Mouse (Mus musculus) hindbrain, embryonic 14.5 days (tissue): ENCODE data around the gene Gm11060. TPM values are rescaled to one million over a fixed set of nuclear protein-coding genes. Genes with fewer than 3 reads are reported as not detected.

ENCODE experiments used
- ATAC-seq: fragments of 200-750 bp; cut with Nextera tagmentation; 2 replicates; pipeline ENCODE4 v1.8.0; 2017; ENCODE audit warnings: moderate number of reproducible peaks, mild to moderate bottlenecking, moderate TSS enrichment, moderate library complexity; ENCODE audit not compliant: low FRiP score
- DNase-seq: peaks from one replicate; pipeline ENCODE4 v3.0.0-alpha.2; 2015; ENCODE audit warnings: low spot score
- H3K27ac ChIP-seq: fragments of 300-500 bp; sonication (generic); 2 replicates; pipeline ENCODE4 v1.5.1; 2014; ENCODE audit warnings: mild to moderate bottlenecking, moderate library complexity
- H3K27me3 ChIP-seq: fragments of 300-500 bp; sonication (generic); 2 replicates; pipeline ENCODE4 v1.6.1; 2014; ENCODE audit warnings: mild to moderate bottlenecking, low read length, mixed read lengths; ENCODE audit not compliant: control insufficient read depth, insufficient read depth
- H3K36me3 ChIP-seq: fragments of 300-500 bp; sonication (generic); replicated peaks from 2 replicates; pipeline ENCODE4 v1.6.1; 2014; ENCODE audit not compliant: control insufficient read depth, insufficient read depth
- H3K4me1 ChIP-seq: fragments of 300-500 bp; sonication (generic); replicated peaks from 2 replicates; pipeline ENCODE4 v1.6.1; 2014; ENCODE audit warnings: antibody characterized with exemption, low read length, mixed read lengths; ENCODE audit not compliant: control insufficient read depth, insufficient read depth
- H3K4me2 ChIP-seq: fragments of 300-500 bp; sonication (generic); replicated peaks from 2 replicates; pipeline ENCODE4 v1.6.1; 2014; ENCODE audit warnings: mild to moderate bottlenecking, moderate library complexity
- H3K4me3 ChIP-seq: fragments of 300-500 bp; sonication (generic); replicated peaks from 2 replicates; pipeline ENCODE4 v1.5.1; 2014; ENCODE audit warnings: mild to moderate bottlenecking, low read length
- H3K9ac ChIP-seq: fragments of 300-500 bp; sonication (generic); 2 replicates; pipeline ENCODE4 v1.6.1; 2014
- H3K9me3 ChIP-seq: fragments of 300-500 bp; sonication (generic); 2 replicates; pipeline ENCODE4 v1.6.1; 2016; ENCODE audit warnings: low read length; ENCODE audit not compliant: control insufficient read depth
- WGBS: fragments of 180-500 bp; shearing (Covaris S2); extraction: QIAGEN DNeasy Blood & Tissue Kit; methylation state at CpG from one replicate; pipeline ENCODE4 v1.1.7; 2014; 5-methylcytosine and 5-hydroxymethylcytosine counted together
- polyA plus RNA-seq: library from polyadenylated mRNA; unstranded; fragments of >200 nt; fragmentation: Nextera tagmentation; extraction: Ambion mirVana; gene quantifications from 2 replicates; pipeline ENCODE4 v1.2.1, GENCODE M21; 2014

The Gm11060 gene
- polyA plus RNA-seq, 1 experiment from 2014 or later = not detected

DNA sequence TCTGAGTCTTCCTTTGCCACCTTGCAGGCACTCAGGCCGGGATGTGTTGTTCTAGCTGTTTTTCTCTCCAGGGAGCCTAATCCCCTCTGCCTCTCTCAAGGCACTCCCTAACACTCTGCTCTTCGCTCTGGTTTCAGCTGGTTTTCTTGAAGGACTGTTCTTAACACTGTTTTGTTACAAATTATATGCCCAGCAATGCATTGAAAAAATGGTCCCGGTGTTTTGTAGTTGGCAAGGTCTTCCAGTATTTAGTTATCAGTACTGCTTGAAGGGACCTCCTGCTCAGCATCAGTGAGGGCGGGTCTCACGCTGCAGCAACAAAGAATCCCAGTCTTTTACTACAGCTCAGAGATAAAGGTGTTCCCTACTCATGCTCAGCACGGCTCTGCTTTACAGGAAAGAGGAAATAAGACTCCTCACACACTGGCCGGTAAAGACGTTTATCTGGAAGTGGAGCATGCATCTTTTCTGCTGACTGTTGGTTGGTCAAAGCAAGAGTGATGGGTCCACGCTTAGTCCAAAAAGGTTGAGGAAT is 9.5 kb upstream of the Gm11060 start:
- no peak for ATAC-seq

DNA sequence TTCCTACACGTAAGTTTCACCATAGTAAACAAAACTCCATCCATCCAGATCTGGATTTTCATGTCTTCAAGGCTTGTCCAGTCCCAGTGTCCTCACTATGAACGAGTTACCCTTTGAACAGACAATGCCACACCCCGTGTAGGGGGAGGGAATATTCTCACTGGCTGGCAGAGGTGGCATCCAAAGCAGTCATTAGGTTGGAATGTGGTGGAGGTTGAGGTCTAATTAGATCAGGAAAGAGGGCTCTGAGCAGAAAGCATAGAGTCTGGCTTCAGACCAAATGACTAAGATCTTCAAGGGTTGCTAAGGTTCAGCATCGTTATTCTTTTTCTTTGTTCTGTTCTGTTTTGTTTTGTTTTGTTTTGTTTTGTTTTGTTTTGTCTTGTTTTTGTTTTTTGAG is 7.8 kb upstream of the Gm11060 start:
- H3K9me3 ChIP-seq = no peaks in the 10 kb centered on the region
- H3K4me3 ChIP-seq = no peak overlapping the region
- H3K4me2 ChIP-seq = no peak overlapping the region
- H3K36me3 ChIP-seq = no peaks in the 10 kb centered on the region
- WGBS = 84% methylated on average over 4 of the region's 4 CpGs
- no peaks in the 10 kb centered on the region for H3K27me3 ChIP-seq
- H3K9ac ChIP-seq = no peak overlapping the region
- no peak overlapping the region for H3K27ac ChIP-seq
- ATAC-seq = no peak
- 0 out of 2 replicates have a peak, but pooled peaks cover 2% of the 10 kb centered on the region for H3K4me1 ChIP-seq
- no peak for DNase-seq

More for the DNA sequence above, 9.5 kb upstream of the Gm11060 start:
- Histone ChIP-seq H3K4me3 (no peak overlapping the region), H3K27ac (no peak overlapping the region), H3K9me3 (no peaks in the 10 kb centered on the region), H3K4me2 (no peak overlapping the region), H3K4me1 (no peaks in the 10 kb centered on the region), H3K27me3 (no peaks in the 10 kb centered on the region), H3K36me3 (no peaks in the 10 kb centered on the region), H3K9ac (no peak overlapping the region)
- no peak for DNase-seq
- WGBS = 35% methylated on average over 9 of the region's 9 CpGs

DNA sequence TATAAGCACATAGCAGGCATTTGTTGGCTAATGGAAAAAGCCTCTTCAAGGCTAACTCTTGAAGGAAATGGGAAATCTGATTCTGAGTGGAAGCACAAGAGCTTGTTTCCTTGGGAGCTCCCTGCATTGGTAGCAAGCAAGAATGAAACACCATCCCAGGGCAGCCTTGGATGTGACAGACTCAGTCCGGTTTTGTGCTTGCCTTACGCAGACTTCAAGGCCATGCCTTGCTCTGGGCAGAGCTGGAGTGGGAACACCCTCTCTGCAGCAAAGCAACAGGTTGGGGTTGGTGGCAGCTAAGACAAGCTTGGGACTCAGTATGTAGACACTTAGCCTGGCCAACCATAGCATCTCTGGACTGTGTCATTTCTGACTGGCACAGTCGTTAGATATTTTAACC is 5.7 kb upstream of the Gm11060 start:
- no peak overlapping the region for H3K4me3 ChIP-seq
- 88% methylated on average over 3 of the region's 3 CpGs for WGBS
- H3K36me3 ChIP-seq = no peaks in the 10 kb centered on the region
- ATAC-seq (no peak), DNase-seq (no peak)
- no peak overlapping the region for H3K9ac ChIP-seq
- H3K4me1 ChIP-seq = peaks cover 17% of the 10 kb centered on the region; the same call in 1 of the 2 replicates
- H3K27ac ChIP-seq = no peak overlapping the region
- H3K27me3 ChIP-seq = no peaks in the 10 kb centered on the region
- no peaks in the 10 kb centered on the region for H3K9me3 ChIP-seq
- no peak overlapping the region for H3K4me2 ChIP-seq

DNA sequence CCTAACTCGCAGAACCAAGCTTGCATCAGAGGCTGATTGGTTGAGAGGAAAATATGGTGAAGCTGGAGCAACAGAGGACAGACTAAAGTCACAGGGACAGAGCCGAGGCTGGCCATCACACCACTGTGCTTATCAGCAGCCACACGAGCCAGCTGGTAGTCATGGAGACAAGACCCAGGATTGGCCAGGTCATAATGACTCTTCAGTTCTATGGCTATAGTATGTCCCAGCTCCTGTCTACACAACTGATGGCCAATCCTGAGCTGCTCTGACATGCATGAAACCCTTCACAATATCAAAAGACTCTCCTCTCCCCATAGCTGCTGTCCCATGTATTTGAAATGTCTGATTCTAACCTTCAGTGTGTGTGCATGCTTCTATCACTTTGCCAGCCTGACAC is 3.8 kb upstream of the Gm11060 start:
- Histone ChIP-seq H3K4me1 (peaks cover 17% of the 10 kb centered on the region; the same call in 1 of the 2 replicates), H3K9me3 (no peaks in the 10 kb centered on the region), H3K27me3 (no peaks in the 10 kb centered on the region), H3K9ac (no peak overlapping the region), H3K27ac (no peak overlapping the region), H3K4me2 (no peak overlapping the region), H3K4me3 (no peak overlapping the region), H3K36me3 (no peaks in the 10 kb centered on the region)
- DNase-seq (no peak), ATAC-seq (no peak)
- 84% methylated on average over 3 of the region's 3 CpGs for WGBS

DNA sequence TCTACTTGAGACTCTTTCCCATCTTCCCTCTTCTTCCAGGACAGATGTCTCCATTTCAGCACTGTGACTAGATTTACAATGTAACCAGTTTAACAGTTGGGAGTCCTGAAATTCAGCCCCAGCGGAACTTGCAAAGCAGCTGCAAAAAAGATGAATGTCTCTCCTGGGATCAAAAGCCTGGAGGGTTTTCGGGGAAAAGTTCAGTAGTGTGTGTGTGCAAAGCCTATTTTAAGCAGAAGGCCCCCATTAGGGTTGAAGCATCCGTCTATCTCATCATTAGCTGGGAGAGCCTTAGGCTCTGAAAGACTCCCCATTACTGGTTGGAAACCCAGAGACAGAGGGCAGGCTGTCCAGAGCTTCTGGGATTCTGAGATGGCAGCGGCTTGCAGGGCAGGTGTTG is 2.7 kb upstream of the Gm11060 start:
- ATAC-seq (no peak), DNase-seq (no peak)
- Histone ChIP-seq H3K4me3 (no peak overlapping the region), H3K4me2 (no peak overlapping the region), H3K4me1 (peaks cover 17% of the 10 kb centered on the region; the same call in 1 of the 2 replicates), H3K27me3 (no peaks in the 10 kb centered on the region), H3K9ac (no peak overlapping the region), H3K27ac (no peak overlapping the region), H3K9me3 (no peaks in the 10 kb centered on the region), H3K36me3 (no peaks in the 10 kb centered on the region)
- WGBS = 56% methylated on average over 4 of the region's 4 CpGs

DNA sequence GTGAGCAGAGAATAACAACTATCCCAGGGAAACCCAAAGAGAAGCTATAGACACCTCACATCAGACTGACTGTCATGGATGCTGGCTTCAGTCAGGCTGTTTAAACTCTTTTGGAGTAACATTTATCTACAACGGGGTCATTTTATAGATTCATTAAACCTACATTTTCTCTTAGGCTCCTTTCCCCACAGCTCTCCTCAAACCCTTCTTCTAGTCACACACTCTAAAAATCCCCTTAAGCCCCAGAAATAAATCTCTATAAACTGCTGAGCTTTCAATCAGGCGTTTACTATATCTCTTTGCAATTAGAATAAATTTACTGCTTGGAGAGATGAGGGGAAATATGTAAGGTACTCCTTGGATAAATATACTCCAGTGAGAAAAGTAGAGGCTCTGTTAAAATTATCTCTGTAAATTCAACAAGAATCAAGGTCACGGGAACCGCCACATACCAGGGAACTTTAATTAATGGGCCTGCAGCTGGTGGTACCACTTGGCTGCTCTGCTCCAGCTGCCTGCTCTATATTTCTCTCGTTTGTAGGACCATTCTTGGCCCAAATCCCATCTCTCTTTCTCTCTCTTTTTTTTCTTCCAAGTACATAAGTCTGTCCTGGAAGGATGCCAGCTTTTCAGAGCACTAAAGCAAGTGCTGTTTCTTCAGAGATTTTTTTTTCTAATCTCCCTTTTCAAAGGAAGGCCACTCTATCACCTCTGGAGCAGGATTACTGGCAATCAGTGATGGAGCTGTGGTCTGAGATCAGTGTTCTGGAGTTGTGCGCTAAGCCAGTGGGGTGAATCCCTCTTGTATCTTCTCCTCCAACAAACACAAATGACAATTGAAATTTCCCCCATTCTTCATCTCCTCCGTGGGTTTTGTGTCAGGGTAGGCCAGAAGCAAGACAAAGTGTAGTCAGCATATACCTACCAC is 2.0 kb upstream of the Gm11060 start:
- no peak overlapping the region for H3K4me3 ChIP-seq
- H3K27me3 ChIP-seq = no peaks in the 10 kb centered on the region
- 0 out of 2 replicates have a peak, but pooled peaks have one; percentile 46 for ATAC-seq
- peak overlapping the region; percentile 18; the same call in 1 of the 2 replicates for H3K27ac ChIP-seq
- WGBS = 37% methylated on average over 7 of the region's 7 CpGs
- peak; percentile 71 for DNase-seq
- H3K9ac ChIP-seq = no peak overlapping the region
- H3K36me3 ChIP-seq = no peaks in the 10 kb centered on the region
- H3K4me1 ChIP-seq = peaks cover 17% of the 10 kb centered on the region; the same call in 1 of the 2 replicates
- H3K9me3 ChIP-seq = no peaks in the 10 kb centered on the region
- H3K4me2 ChIP-seq = no peak overlapping the region

DNA sequence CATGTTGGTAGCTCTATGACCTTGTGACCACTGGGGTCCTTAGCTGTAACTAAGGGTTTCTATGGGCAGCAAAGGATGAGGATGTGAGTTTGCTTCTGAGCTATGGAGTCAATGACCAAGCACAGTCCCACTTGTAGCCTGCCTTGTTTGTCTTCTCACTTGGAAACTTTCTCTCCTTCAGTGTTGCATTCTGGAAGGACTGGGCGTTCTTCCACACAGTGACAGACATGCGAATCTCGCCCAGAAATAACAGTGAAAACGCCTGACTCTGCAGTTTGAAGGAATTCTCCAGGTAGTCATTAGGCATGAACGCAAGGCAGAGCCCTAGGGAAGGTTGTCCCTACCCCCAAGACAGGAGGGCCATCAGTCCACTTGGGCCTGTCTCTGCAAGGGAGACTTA is 827 bp upstream of the Gm11060 start:
- H3K36me3 ChIP-seq = no peaks in the 10 kb centered on the region
- no peak overlapping the region for H3K9ac ChIP-seq
- H3K4me2 ChIP-seq = no peak overlapping the region
- WGBS = 85% methylated on average over 5 of the region's 5 CpGs
- DNase-seq (no peak), ATAC-seq (no peak)
- no peak overlapping the region for H3K4me3 ChIP-seq
- H3K4me1 ChIP-seq = peaks cover 17% of the 10 kb centered on the region; the same call in 1 of the 2 replicates
- no peak overlapping the region for H3K27ac ChIP-seq
- no peaks in the 10 kb centered on the region for H3K9me3 ChIP-seq
- no peaks in the 10 kb centered on the region for H3K27me3 ChIP-seq

DNA sequence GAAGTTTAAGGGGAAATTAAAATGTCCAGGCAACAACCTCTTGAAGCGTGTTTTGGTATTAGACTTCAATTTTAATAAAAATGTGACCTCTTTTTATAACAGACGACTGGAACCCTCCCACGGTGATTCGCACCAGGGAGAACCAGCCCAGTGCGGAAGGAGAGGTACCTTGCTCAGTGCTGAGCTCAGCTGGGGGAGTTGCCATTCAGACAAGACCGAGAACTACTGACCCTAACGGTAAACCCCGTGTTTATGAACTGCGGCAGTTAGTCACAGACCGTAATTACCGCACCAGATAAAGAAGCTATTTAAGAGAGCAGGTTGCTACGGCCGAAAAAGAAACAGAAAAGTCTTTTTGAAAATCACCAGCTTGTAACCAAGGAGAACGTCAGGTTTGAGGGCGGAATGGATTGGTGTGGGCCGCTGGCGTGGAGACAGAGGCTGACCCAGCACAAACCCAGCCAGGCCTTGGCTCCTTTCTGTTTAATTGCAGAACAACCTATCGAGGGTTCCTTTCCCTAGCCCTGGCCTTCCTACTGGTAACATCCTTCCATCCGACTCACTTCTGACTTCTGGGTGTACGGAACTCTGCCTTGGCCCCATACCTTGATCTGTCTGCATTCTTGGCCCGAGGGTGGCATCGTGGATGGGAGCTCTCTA is 5.6 kb downstream of the Gm11060 start:
- 83% methylated on average over 22 of the region's 22 CpGs for WGBS
- H3K27ac ChIP-seq = no peak overlapping the region
- H3K36me3 ChIP-seq = no peaks in the 10 kb centered on the region
- ATAC-seq (no peak), DNase-seq (no peak)
- H3K27me3 ChIP-seq = no peaks in the 10 kb centered on the region
- H3K4me2 ChIP-seq = no peak overlapping the region
- no peak overlapping the region for H3K9ac ChIP-seq
- H3K9me3 ChIP-seq = no peaks in the 10 kb centered on the region
- H3K4me3 ChIP-seq = no peak overlapping the region
- no peaks in the 10 kb centered on the region for H3K4me1 ChIP-seq

DNA sequence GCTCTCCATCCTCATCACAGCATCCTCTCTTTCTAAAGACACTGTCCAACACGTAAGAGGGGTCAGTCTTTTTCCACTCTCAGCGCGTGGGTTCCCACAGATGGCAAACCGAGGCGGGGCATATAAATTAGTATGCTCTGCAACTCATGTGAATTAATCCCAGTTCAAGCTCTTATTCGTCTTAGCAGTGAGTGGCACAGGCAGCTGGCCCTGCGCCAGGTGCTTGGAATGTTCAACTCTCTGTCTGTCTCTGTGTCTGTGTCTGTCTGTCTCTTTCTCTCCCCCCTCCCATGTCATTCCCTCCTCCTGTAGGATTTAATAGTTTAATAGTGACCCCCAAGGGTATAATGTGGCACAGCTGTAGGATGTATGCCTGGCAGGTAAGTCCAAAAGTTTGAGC is 7.6 kb downstream of the Gm11060 start:
- Histone ChIP-seq H3K9me3 (no peaks in the 10 kb centered on the region), H3K4me1 (no peaks in the 10 kb centered on the region), H3K27ac (no peak overlapping the region), H3K4me3 (no peak overlapping the region), H3K36me3 (no peaks in the 10 kb centered on the region), H3K27me3 (no peaks in the 10 kb centered on the region), H3K9ac (no peak overlapping the region), H3K4me2 (no peak overlapping the region)
- DNase-seq (no peak), ATAC-seq (no peak)
- 64% methylated on average over 7 of the region's 7 CpGs for WGBS
